Mouse (Mus musculus): ENCODE data around the gene Zfp367.
A peak's percentile ranks its signal among the peaks of the same experiment; 100 is the strongest.

Gene Zfp367

DNA sequence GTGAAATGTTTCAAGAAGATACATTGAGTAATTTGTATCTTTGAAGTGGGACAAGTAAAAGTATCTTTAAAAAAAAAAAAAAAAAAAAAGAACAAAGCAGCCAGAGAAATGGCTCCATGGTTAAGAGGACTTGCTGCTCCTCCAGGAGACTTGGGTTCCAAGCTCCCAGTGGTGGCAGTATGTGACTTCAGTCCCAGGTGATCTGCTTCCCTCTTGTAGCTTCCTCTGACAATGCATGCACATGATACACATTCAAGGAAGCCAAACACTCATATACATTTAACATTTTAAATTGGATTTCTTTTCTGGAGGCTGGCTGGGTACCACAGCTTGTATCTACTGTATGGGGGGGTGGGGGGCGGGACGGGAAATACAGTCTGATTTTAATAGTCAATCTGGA lies 1.6 kb upstream of the Zfp367 start:
- no peak for DNase-seq (ENCODE audit: low spot score in 2 of 2)

DNA sequence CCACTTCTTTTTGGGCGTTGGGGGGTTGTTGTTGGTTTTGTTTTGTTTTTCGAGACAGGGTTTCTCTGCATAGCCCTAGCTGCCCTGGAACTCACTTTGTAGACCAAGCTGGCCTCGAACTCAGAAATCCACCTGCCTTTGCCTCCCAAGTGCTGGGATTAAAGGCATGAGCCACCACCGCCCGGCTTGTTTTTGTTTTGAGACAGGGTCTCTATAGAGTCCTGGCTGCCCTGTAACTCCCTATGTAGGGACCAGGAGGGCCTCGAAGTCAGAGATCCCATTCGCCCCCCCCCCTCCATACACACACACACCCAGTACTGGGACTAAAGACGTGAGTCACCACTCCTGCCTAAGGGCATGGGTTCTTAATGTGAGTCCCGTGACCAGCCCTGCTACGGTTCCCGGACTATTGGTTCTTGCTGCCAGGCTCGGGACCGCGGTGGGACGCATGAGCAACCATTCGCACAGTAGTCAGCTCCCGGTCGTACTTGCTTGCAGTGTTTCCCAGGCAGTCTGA lies 807 bp upstream of the Zfp367 start:
- DNase-seq (ENCODE audit: low spot score in 2 of 2) = peak; percentile 42 to 77

DNA sequence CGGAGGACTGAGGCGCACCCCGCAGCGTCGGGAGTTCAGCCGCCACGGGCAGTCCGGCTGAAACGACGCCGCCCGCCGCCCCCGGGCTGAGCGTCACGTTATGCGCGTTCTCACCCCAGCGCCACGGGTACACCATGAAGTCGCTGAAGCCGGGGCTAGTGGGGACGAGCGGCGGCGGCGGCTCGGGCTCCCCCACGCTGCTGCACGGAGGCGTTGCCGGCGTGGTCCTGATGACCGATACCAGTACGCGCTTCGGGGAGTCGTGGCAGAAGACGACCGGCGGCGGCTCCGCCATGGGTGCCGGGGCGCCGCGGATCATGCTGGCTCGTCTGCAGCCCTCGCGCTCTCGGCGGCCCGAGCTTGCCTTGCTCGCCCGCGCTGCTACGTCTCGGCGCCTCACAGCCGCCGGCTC lies 325 bp downstream of the Zfp367 start:
- DNase-seq (ENCODE audit: low spot score in 2 of 2) = peak in 1 of 2 experiments; percentile 42

DNA sequence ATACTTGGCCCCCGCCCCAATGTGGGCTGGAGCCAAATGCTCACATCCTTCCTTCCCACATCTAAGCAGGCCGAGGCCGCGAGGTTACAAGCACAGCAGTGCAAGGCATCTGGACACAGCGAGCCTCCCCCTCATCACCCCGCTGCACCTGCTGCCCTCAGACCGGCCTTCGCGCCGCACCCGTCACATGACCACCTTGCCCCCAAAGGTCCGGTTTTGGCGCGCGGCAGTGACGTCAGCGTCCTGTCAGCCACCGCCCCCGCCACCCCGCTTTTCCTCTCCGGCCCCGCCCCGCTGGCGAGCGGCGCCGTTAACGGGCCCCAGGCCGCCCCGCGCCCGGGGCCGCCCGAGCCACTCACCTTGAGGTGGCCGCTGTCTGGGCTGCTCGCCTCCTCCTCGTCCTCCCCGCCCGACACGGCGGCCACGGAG lies 747 bp downstream of the Zfp367 start:
- peak; percentile 90 to 95 for DNase-seq (ENCODE audit: low spot score in 2 of 2)

DNA sequence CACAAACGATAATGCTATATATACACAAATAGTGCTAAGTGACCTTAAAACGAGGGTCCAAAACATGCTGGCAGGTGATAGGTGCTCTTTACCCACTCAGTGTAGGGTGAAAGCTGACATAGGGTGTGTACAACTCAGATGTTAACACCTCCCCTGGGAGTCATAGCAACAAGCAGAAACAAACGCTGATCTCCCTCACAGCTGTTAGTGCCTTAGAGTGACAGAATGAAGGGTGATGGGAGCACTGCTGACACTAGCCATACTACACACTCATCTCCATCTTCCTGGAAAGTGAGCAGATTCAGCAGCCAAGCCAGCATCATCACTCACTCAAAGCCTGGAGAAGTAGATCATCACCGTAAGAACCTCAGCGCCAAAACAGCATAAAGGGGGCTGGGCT lies 2.9 kb downstream of the Zfp367 start:
- no peak for DNase-seq (ENCODE audit: low spot score in 2 of 2)

DNA sequence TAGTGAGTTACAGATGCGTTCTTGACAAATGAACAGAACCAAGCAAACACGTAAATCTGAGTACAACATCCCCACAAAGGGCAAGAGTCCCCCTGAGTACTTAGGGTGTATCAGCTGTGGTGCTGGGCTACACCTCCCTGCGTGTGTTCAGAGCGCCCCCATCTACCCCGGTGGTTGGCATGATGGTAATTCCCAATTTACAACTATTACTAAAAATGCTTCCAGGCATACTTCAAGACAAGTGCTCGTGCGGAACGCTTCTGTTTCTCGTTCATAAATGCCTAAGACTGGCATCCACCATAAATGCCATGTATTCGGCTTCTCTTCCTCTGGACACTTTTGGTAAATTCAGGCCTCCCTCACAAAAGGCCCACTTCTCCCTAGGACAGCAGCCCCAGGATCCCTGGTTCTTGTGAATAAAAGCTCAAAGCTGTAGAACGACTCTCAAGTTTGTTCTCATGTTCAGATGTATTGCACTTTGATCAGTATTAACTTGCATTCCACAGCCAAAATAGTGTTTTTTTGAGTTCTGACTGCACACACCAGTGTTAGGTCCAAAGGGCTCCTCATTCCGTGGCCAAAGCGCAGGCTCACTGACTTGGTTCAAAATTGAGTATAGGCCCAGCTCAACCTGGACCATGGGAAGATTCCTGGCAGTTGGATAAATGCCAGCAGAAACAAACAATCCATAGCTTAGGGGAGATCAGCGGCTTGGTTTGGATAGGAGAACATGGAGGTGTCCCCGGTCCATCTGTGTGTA lies 23.2 kb downstream of the Zfp367 start:
- DNase-seq (ENCODE audit: low spot score in 2 of 2) = peak; percentile 36 to 70

DNA sequence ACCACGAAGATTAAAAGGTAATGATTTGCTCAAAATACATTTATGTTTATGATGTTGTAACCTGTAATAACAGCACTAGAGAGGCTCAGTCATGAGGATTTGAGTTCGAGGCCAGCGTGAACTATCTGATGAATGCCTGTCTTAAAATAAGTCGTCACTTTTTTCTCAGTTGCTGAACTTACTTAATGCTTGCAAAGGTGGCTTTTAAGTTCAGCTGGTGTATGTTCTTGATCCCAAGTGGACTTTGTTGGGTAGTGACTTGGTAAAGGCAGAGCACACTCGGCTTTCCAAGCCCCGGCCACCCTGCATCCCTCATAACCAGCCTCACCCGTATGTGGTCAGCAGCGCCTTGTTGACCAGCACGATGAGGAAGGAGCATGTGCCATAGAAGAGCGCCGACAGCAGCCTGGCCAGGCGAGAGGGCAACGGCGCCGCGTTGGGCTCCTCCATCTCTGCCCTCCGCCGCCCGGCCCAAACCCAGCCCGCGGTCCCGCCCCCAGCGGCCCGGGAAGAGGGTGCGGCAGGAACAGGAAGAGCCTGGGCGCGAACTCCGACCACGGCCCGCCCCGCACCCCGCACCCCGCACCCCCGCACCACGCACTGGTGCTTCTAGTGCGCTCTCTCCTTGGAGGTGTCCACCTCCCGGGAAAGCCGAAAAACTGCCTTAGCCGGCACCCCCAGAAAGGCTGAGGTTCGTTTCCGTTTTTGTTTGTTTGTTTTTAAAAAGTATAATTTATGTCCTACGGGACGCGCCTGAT lies 24.0 kb downstream of the Zfp367 start, which contains the start of gene Slc35d2:
TSS of gene Slc35d2 (minus strand) at position 511 of the 758 bp plus-strand sequence.
- DNase-seq (ENCODE audit: low spot score in 2 of 2) = peak; percentile 62 to 80

DNA sequence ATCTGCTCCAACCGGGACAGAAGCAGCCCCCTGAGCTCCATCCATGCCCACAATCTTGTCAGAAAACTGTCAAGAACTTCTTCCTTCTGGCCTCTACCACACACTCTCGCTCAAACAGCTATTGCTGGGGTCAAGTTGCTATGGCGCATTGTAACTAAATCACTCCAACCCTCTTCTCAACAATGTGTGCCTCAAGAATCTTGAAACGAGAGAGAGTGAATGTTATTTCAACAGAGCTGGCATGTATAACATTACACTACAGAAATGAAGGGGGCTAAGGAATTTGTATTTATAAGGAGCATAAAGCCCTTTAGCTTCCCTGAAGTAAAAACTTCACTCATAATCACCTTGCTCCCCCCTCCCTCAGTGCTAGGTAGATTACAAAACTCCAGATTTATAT lies 26.7 kb downstream of the Zfp367 start:
- no peak for DNase-seq (ENCODE audit: low spot score in 2 of 2)

DNA sequence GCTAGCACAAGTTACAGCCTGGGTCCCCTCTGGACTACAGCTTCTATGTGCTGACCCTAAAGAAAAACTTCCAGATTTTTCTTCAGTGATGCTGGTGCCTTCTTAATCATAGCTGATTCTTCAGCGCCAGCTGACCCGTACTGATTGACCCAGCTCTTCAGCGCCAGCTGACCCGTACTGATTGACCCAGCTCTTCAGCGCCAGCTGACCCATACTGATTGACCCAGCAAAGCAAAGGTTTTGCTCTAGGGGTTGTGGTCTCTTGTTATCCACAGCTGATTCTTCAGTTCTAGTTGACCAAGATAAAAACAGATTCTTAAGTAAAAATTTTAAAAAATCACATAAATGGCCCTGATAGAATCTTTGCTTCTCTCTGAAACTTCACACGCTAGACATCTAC lies 28.1 kb downstream of the Zfp367 start:
- DNase-seq (ENCODE audit: low spot score in 2 of 2) = no peak

DNA sequence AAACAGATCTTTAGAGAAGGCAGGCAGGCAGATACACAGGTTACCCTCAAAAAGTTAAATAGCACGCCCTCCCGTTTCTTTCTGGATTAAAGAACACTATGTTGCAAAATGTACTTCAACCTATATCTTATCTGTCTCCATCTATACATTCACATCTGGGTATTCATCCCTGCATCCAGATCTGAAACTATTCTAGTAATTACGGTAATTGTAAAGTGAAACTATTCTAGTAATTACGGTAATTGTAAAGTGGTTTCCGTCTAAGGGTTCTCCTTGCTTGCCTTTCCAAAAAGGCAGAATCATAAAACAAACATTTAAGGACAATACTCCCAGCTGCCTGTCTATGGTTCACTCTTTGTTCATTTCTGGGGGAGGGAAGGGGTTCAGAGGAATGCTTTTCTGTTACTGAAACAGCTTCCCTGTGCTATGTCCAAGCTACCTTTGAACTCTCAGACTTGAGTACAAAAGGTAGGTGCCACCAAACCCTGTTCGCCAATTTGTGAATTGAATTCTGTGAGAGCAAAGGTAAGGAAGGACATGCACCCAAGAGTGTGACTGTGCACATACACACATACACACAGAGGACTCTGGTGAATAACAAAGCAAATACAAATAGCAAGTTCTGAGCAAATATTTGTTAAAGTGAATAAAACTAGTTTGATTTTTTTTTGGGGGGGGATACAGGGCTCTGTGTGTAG lies 29.4 kb downstream of the Zfp367 start:
- no peak for DNase-seq (ENCODE audit: low spot score in 2 of 2)

DNA sequence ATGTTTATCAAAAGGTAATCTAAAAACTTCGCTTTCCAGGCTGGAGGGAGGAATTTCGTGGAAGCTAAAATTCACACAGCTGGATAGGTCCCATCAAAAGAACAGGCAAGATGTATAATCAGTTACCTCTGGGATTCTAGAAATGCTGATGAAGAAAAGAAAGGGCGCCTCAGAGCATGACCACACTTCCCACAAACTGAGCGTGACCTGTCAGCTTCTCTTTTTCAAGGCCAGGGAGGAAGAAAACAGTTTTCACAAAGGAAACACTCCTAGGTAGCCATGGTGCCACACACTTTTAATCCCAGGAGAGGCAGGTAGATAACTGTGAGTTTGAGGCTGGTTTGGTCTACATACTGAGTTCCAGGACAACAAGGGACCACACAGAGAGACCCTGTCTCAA lies 32.2 kb downstream of the Zfp367 start:
- DNase-seq (ENCODE audit: low spot score in 2 of 2) = no peak

DNA sequence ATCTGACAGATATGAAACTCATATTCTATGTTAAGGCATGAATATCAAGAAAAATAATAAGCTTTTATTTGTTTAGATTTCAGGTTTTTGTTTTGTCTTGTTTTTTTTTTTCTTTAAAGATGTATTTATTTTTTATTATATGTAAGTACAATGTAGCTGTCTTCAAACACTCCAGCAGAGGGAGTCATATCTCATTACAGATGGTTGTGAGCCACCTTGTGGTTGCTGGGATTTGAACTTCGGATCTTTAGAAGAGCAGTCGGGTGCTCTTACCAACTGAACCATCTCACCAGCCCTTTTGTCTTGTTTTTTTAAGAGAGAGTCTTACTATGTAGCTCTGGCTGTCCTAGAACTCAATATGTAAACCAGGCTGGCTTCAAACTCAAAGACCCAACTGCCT lies 35.6 kb downstream of the Zfp367 start:
- DNase-seq (ENCODE audit: low spot score in 2 of 2) = no peak

DNA sequence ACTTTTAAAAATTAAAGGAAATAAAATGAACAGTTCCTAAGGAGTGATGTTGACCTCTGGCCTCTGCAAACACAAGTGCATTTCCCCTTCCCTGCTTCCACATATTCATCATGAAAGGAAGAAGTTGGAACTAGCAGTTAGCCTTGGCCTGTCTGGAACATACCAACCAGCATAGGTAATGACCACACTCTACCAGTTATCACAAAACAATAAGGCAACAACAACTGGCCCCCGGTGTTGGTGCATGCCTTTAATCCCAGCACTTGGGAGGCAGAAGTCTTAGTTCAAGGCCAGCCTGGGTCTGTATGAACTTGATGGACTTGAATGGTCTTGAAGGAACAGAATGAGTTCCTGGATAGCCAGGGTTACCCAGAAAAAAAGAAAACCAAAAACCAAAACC lies 42.6 kb downstream of the Zfp367 start:
- no peak for DNase-seq (ENCODE audit: low spot score in 2 of 2)

DNA sequence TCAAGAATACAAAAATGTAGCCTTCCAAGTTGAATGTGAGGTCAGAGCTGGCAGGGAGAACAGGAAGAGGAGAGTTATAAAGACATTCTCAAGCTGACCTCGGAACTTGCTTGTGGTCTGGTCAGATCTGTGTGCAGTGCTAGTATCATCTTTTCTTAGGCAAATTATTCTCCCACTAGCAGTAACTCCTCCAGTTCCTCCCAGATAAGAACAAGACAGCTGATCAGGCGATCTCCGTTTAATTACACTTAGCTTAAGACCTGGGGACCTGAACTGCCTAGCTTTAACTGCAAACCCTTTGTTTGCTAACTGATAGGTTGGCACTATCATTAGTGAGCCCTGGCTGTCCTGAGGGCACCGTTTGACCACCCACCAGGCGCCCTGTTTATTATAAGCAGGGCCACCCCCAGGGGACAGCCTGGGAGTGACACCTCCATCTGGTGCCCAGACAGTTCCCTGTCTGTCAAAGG lies 44.6 kb downstream of the Zfp367 start:
- DNase-seq (ENCODE audit: low spot score in 2 of 2) = no peak

DNA sequence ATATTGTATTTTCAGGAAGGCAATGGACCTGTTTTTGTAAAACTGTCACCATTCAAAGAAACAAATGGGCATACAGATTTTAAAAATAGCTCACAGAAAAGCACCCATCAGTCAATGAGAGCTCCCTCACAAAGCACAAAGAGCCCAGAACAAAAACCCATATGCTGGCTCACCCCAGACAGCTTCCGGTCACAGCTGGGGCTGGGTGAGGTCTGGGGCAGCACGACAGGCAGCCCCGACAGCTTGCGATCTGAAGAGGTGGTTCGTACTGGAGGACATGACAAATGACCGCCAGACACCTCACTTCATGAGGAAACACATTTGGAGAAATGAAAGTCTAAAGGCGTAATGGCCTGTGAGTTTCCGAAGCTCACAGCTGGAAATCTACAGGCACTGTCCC lies 45.5 kb downstream of the Zfp367 start:
- no peak for DNase-seq (ENCODE audit: low spot score in 2 of 2)

DNA sequence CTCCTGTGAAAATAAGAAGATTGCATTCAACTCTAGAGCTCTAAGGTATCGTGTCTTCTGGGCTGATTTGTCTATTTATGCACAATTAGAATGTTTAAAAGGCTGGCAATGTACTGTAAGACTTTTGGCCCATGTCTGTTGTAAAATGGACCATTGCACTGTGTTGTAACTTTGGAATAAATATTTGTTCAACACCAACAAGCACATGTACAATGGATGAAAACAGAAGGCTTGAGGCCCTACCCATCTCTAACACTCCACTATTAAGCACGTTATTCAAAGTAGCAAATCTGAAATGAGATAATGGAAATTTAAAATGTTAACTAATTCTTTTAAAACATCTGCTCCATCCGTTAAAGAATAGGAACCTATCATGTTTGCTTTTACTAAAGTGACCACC lies 45.9 kb downstream of the Zfp367 start:
- DNase-seq (ENCODE audit: low spot score in 2 of 2) = no peak

DNA sequence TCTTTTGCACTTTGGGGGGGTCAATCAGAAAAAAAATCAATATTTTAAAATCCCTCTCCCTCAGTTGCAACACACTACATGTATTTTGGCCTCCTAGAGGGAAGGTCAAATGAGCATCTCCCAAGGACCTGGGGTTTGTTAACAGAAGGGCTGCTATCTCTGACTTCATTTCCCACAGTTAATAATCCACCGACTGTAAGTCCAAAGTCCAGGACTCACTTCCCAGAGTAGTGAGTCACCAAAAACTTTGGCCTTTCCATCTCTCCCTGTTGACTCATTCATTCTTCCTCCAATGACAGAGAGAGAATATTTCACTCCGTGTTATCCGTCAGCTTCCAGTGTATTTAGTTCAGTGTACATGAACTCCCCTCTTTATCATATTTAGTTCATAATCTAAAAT lies 47.3 kb downstream of the Zfp367 start:
- DNase-seq (ENCODE audit: low spot score in 2 of 2) = no peak

DNA sequence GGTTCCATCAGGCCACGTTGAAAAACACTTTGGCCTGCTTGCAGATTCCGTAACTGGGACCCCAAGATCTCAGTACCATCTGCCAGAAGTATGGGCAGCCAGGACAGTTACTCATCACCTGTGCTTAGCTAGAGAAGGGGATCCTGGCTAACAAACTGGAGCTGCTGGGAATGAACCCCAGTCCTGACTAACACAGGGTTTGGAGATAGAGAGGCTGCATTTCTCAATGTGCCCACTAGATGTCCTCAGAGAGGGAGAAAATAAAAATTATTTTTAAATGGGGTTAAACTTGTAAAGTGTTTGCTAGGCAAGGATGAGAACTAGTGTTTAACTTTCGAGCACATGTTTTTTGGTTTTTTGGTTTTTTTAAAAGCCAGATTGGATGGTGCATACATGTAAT lies 52.8 kb downstream of the Zfp367 start:
- DNase-seq (ENCODE audit: low spot score in 2 of 2) = no peak

DNA sequence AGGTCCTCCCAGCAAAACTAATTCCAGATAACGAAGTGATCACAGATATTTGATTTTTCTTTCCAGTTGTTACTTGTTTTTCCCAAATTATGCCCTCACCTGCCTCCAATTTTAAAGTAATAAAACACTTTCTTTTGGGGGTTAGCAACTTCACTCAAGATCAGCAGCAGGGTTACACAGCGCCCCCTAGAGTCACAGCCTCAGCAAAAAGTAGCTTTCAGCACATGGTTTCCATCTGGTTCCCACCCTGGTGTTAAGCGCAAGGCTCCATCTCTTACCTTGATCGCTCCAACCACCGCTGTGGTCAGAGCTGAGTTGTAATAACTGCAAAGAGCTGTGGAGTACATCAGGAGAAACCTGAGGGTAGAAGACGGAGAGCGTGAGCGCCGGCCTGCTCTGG lies 54.0 kb downstream of the Zfp367 start:
- peak; percentile 19 to 73 for DNase-seq (ENCODE audit: low spot score in 2 of 2)

DNA sequence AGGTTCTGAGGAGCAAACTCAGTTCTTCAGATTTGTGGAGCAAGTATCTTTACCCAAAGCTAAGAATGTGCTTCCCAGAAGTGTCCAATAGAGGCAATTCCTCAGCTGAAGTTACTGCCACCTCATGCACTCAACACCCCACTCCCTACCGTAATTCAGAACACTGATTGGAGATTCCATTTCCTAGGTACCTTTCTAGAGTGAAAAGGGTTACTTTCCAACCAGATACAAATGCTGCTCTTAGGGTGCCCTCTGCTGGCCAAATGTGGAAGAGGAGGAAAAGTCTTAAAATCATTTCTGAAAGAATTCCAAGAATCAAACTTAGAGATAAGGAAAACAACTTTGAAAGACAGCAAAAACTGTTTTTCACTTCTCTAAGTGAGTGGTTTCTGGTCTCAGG lies 59.7 kb downstream of the Zfp367 start:
- peak; percentile 35 to 80 for DNase-seq (ENCODE audit: low spot score in 2 of 2)

DNA sequence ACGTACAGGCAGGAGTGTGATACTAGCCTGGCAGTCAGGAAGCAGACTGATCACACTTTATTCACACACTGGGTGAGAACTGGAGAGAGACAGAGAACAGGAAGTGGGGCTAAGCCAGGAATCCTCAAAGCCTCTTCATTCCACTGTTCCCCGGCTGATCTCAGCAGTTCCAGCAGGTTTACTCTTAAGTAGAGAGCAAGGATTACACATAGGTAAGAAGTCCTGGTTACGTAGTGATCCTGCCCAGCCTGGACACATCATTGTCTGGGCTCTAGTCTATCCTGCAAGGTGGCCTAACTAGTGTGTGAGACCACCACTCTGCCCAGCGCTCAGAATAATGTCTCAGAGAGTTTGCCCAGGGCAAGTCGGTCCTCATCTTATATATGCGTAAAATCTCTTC lies 60.2 kb downstream of the Zfp367 start:
- no peak for DNase-seq (ENCODE audit: low spot score in 2 of 2)

DNA sequence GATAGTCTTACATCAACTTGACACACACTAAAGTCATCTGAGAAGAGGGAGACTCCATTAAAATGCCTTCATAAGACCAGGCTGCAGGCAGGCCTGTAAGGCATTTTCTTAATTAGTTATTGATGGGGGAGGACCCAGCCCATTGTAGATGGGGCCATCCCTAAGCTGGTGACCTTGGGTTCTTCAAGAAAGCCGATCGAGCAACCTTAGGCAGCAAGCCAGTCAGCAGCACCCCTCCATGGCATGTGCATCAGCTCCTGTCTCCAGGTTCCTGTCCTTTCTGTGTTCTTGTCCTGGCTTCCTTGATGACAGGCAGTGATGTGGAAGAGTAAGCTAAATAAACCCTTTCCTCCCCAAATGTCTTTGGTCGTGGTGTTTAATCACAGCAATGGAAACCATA lies 60.9 kb downstream of the Zfp367 start:
- DNase-seq (ENCODE audit: low spot score in 2 of 2) = no peak
